Mouse (Mus musculus) heart, postnatal 4 days (tissue): ENCODE data around the gene Ppp1r21. TPM values are rescaled to one million over a fixed set of nuclear protein-coding genes. Genes with fewer than 3 reads are reported as not detected.

Experiments
- DNase-seq: peaks from one replicate; pipeline ENCODE4 v3.0.0; 2021
- total RNA-seq, 2 experiments: library from RNA; stranded (reverse); gene quantifications; 2 replicates each; pipeline ENCODE4 v1.2.3; 2021

Ppp1r21 gene
- total RNA-seq, 2 experiments from 2014 or later = 11.5 to 16.7 TPM

GRCm38 (mm10) chr17:88614234-88614633 is 84.3 kb downstream of the Ppp1r21 start:
- DNase-seq = peak; percentile 23

GRCm38 (mm10) chr17:88614733-88615132 is 84.8 kb downstream of the Ppp1r21 start:
- no peak for DNase-seq

- DNase-seq = no peak
Observed at GRCm38 (mm10) chr17:88615492-88616155, 85.7 kb downstream of the Ppp1r21 start.

- DNase-seq = no peak
Observed at GRCm38 (mm10) chr17:88620935-88621334, 91.0 kb downstream of the Ppp1r21 start.

GRCm38 (mm10) chr17:88621374-88621773 is 91.5 kb downstream of the Ppp1r21 start:
- no peak for DNase-seq

- DNase-seq = no peak
Observed at GRCm38 (mm10) chr17:88622711-88623110, 92.8 kb downstream of the Ppp1r21 start.

- DNase-seq = no peak
Observed at GRCm38 (mm10) chr17:88624386-88624785, 94.5 kb downstream of the Ppp1r21 start.

GRCm38 (mm10) chr17:88625350-88625749 is 95.4 kb downstream of the Ppp1r21 start:
- DNase-seq = no peak

GRCm38 (mm10) chr17:88625931-88626330 is 96.0 kb downstream of the Ppp1r21 start:
- DNase-seq = no peak

- peak; percentile 32 for DNase-seq
Observed at GRCm38 (mm10) chr17:88626347-88626811, 96.5 kb downstream of the Ppp1r21 start.

- DNase-seq = peak; percentile 11
Observed at GRCm38 (mm10) chr17:88627150-88627549, 97.2 kb downstream of the Ppp1r21 start.

- DNase-seq = peak; percentile 70
Observed at GRCm38 (mm10) chr17:88628676-88629380, 98.9 kb downstream of the Ppp1r21 start.

GRCm38 (mm10) chr17:88629381-88629759 is 99.5 kb downstream of the Ppp1r21 start:
- DNase-seq = peak; percentile 64

GRCm38 (mm10) chr17:88629931-88630553 is 100.1 kb downstream of the Ppp1r21 start:
- DNase-seq = peak; percentile 39

GRCm38 (mm10) chr17:88630554-88630948 is 100.6 kb downstream of the Ppp1r21 start:
- peak; percentile 53 for DNase-seq

- no peak for DNase-seq
Observed at GRCm38 (mm10) chr17:88632631-88633030, 102.7 kb downstream of the Ppp1r21 start.

- no peak for DNase-seq
Observed at GRCm38 (mm10) chr17:88636076-88636475, 106.2 kb downstream of the Ppp1r21 start.

GRCm38 (mm10) chr17:88636587-88636986 is 106.7 kb downstream of the Ppp1r21 start:
- no peak for DNase-seq

Other genes with a start within 250 kb of the Ppp1r21 start
- gene Foxn2, start 89.4 kb upstream of the Ppp1r21 start, total RNA-seq = 10 to 100 TPM; 13.6 to 13.9 TPM
- gene Ston1, start 67.6 kb downstream of the Ppp1r21 start, total RNA-seq = 10 to 100 TPM; 25.3 to 28.7 TPM
- not detected for gene Gtf2a1l, start 138.5 kb downstream of the Ppp1r21 start, total RNA-seq